Mouse (Mus musculus): ENCODE measurements at regions not wholly inside any gene's neighbourhood (a gene's known extent, or its start where the extent isn't known, plus 50 kb on each side); places are given as distances from the start of the nearest gene placed in this dataset.

DNA sequence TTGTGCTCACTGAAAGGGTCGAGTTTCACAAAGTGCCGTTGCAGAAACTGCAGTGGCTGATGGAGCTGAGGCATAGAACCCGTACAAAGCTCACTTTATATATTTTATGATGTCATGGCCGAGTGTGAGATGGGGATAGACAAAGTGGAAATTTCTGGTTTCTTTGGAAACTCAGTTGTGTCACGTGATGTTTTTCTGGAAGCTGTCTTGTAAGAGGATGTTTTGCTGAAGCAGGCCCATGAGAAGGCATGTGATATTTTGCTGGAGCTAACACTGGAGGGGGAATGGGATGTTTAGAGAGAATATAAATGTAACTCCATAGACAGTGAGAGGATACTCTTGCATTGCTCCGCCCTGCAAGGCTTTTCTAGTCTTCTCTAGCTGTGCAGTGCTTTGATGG is 311.7 kb downstream of the Tmem132b start:
- in situ Hi-C loops (cut with MboI, MseI): no loop called here

- in situ Hi-C loops (cut with MboI, MseI): loop anchor here in 1 of 2 experiments (25.0 kb wide), 1 partner anchor 1838 kb away; no protein-coding TSS in a partner anchor
These were observed 318.1 kb downstream of the Tmem132b start for GRCm38 (mm10) chr5:125849722-125850121.

- in situ Hi-C loops (cut with MboI, MseI): no loop called here
These were observed 344.7 kb downstream of the Tmem132b start for GRCm38 (mm10) chr5:125876296-125876695.

DNA sequence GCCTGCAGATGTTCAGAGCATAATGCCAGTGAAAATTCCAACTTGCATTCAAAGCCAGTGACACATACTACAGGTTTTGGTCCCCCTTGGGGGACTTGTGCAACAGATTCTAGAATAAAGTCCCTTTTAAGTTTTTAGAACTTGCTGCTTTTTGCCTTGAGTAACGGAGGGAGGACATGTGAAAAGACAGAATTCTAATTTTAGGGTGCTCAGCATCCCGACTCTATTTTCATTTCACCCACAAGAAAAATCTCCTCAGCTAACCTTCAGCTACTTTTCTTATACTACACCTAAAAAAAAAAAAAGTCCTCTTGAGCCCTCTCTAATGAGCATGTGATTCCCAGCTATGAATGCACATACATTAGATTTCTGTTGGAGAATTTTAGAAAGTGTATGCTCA is 357.3 kb downstream of the Tmem132b start:
- in situ Hi-C loops (cut with MboI, MseI): no loop called here

DNA sequence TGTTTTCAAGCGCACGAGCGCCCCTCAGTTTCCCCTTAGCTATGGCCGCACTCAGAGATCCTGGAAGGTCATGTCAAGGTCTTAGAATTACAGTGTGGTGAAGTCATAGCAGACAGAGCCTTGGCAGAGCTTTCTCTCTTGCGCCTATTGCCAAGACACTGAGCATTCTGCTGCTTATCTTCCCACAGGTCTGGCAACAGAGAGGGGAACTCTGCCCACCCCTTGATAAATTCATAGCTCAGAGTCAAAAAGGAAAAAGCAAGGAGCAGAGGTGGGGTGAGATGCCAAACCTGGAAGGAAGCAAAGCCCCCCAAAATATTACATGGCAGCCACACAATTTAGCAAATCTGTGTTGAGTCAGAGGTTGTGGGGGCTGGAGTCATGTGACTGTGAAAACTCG is 362.3 kb downstream of the Tmem132b start:
- in situ Hi-C loops (cut with MboI, MseI): no loop called here

DNA sequence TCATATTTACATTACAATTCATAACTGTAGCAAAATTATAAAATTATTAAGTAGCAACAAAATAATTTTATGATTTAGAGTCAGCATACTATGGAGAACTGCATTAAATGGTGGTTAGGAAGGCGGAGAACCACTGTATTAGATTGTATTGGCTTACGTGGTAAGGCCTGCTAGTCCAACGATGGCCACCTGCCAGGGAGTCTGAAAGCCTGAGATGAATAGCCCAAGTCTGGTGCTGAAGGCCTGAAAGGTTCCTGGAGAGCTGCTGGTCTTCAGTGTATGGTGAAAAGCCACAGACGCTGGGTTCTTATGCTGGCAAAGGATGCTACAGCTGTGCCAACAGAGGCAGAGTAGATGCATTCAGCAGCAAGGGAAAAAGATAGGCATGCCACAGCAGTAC is 370.5 kb downstream of the Tmem132b start:
- in situ Hi-C loops (cut with MboI, MseI): no loop called here

- in situ Hi-C loops (cut with MboI, MseI): no loop called here
These were observed 372.9 kb downstream of the Tmem132b start for GRCm38 (mm10) chr5:125904426-125904825.

DNA sequence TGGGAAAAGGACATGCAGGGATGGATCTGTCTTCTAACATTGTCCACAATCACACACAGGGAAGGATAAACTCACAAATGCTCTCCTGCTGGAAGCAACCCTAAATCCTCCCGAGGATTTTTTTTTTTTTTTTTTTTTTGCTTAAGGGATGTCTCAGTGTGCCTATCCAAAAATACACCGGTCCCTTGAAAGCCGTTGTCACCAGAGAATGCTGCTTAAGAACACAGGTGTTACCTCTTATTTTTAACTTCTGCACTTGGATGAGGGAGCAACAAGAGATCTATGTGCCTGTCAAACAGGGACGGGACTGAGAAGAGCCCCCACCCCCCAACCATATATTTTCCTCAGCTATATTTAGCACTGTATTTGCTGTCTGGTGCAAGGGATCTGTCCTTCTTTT is 375.8 kb downstream of the Tmem132b start:
- in situ Hi-C loops (cut with MboI, MseI): no loop called here

- in situ Hi-C loops (cut with MboI, MseI): no loop called here
These were observed 376.3 kb downstream of the Tmem132b start for GRCm38 (mm10) chr5:125907909-125908308.

- in situ Hi-C loops (cut with MboI, MseI): no loop called here
These were observed 384.3 kb downstream of the Tmem132b start for GRCm38 (mm10) chr5:125915857-125916256.

DNA sequence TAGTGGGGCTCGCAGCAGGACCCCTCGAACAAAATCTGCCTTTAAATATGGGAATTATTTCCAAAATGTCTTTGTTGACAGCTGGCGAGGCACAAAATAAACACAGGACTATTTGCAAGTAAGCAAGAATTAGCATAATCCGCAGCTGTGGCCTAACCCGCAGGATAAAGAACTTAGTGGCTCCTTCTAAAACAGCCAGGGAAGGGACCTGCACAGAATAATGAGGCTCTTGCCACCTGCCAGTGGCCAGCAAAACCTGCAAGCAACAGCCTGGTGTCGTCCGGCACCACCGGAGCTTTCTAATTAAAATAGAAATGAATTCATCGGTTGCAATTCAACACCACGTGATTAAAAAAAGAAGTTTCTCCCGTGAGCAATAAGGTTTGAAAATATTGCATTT is 389.4 kb downstream of the Tmem132b start:
- in situ Hi-C loops (cut with MboI, MseI): no loop called here

GRCm38 (mm10) chr5:125925856-125926497 is 394.4 kb downstream of the Tmem132b start:
- in situ Hi-C loops (cut with MboI, MseI): no loop called here

- in situ Hi-C loops (cut with MboI, MseI): no loop called here
These were observed 399.9 kb downstream of the Tmem132b start for GRCm38 (mm10) chr5:125931502-125931901.

DNA sequence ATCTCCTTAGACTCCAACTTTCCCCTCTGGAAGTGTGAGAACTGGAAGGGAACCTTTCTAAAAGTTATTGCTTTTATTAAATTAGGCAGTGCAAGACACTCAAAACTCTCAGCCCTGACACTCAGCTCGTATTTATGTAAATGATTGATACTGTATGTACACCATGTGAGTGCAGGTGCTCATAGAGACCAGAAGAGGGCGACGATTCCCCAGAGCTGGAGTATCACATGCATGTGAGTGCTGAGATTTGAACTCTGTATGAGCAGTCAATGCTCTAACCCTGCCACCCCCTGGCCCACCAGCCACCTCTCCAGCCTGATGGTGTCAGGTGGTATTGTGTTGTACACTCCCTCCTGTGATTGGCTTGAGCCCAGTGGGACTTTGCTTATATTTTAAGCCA is 407.8 kb downstream of the Tmem132b start:
- in situ Hi-C loops (cut with MboI, MseI): no loop called here

- in situ Hi-C loops (cut with MboI, MseI): no loop called here
These were observed 415.2 kb downstream of the Tmem132b start for GRCm38 (mm10) chr5:125946729-125947128.

DNA sequence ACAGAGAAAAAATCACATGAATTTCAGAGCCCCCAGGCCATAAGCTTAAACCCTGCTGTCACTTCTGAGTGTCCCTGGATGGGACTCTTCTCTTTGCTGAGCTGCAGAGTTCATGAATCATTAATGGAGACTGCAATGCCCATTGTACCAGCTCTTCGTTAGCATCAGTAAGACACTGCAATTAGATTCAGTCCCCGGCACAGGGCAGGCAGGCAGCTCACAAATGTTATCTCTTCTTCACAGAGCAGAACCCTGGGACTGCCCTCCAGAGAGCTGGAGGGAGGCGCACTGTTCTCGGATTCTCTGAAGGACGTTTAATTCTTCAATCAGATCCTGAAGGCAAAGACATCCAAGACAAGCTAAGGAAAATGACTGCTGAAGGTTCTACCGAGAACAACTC is 420.1 kb downstream of the Tmem132b start:
- in situ Hi-C loops (cut with MboI, MseI): no loop called here

- in situ Hi-C loops (cut with MboI, MseI): loop anchor here in 1 of 2 experiments (10.0 kb wide), 1 partner anchor 429 kb away; the partner anchor contains the start of gene Tmem132b
These were observed 432.5 kb downstream of the Tmem132b start for GRCm38 (mm10) chr5:125964039-125964438.

GRCm38 (mm10) chr5:125968151-125968550 is 436.6 kb downstream of the Tmem132b start:
- in situ Hi-C loops (cut with MboI, MseI): loop anchor here in 1 of 2 experiments (10.0 kb wide), 1 partner anchor 433 kb away; the partner anchor contains the start of gene Tmem132b

GRCm38 (mm10) chr5:125974035-125974434 is 442.5 kb downstream of the Tmem132b start:
- in situ Hi-C loops (cut with MboI, MseI): no loop called here

GRCm38 (mm10) chr5:125979801-125980200 is 448.2 kb downstream of the Tmem132b start:
- in situ Hi-C loops (cut with MboI, MseI): no loop called here

DNA sequence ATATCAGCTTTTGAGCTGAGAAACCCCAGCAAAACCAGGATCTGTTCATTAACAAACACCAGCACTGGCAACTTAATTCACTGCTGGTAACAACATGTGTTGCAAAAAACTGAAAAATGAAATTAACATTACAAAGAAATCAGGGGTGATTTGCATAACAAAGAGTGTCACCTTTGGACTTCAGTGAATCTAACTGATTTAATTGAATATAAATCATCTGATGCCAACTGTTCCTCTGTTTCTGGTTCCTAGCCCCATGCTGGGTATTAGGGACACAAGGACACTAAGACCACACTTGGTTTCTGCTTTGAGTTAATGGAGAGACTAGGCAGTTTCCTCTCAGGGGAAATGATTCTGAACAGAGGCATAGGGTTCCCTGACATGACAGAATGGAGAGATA is 453.8 kb downstream of the Tmem132b start:
- in situ Hi-C loops (cut with MboI, MseI): no loop called here

GRCm38 (mm10) chr5:125997173-125997572 is 465.6 kb downstream of the Tmem132b start:
- in situ Hi-C loops (cut with MboI, MseI): no loop called here

- in situ Hi-C loops (cut with MboI, MseI): no loop called here
These were observed 476.3 kb downstream of the Tmem132b start for GRCm38 (mm10) chr5:126007871-126008270.

GRCm38 (mm10) chr5:126008321-126008720 is 476.7 kb downstream of the Tmem132b start:
- in situ Hi-C loops (cut with MboI, MseI): no loop called here
